Mouse (Mus musculus) midbrain, embryonic 11.5 days (tissue): ENCODE results near the gene Il12b. TPM values are rescaled to one million over a fixed set of nuclear protein-coding genes. Genes with fewer than 3 reads are reported as not detected.

ENCODE experiments used
- ATAC-seq: fragments of 200-750 bp; cut with Nextera tagmentation; 2 replicates; pipeline ENCODE4 v1.8.0; 2017; ENCODE audit warnings: moderate TSS enrichment, moderate library complexity; ENCODE audit not compliant: low FRiP score
- DNase-seq: peaks from one replicate; pipeline ENCODE4 v3.0.0; 2015; ENCODE audit warnings: low spot score; ENCODE audit errors: missing footprints
- H3K27ac ChIP-seq: fragments of 300-500 bp; sonication (generic); 2 replicates; pipeline ENCODE4 v1.5.1; 2014; ENCODE audit warnings: low read depth, low read length
- H3K27me3 ChIP-seq: fragments of 300-500 bp; sonication (generic); 2 replicates; pipeline ENCODE4 v1.6.1; 2014; ENCODE audit warnings: mild to moderate bottlenecking, low read length, moderate library complexity, mixed read lengths; ENCODE audit not compliant: control insufficient read depth, insufficient read depth
- H3K36me3 ChIP-seq: fragments of 300-500 bp; sonication (generic); 2 replicates; pipeline ENCODE4 v1.6.1; 2014; ENCODE audit warnings: mild to moderate bottlenecking, low read length, moderate library complexity, mixed read lengths; ENCODE audit not compliant: control insufficient read depth, insufficient read depth
- H3K4me1 ChIP-seq: fragments of 300-500 bp; sonication (generic); 2 replicates; pipeline ENCODE4 v1.6.1; 2014; ENCODE audit warnings: low read length; ENCODE audit not compliant: control insufficient read depth, insufficient read depth
- H3K4me2 ChIP-seq: fragments of 300-500 bp; sonication (generic); 2 replicates; pipeline ENCODE4 v1.6.1; 2014; ENCODE audit warnings: mild to moderate bottlenecking, moderate library complexity
- H3K4me3 ChIP-seq: fragments of 300-500 bp; sonication (generic); 2 replicates; pipeline ENCODE4 v1.5.1; 2014; ENCODE audit warnings: low read depth, low read length
- H3K9ac ChIP-seq: fragments of 300-500 bp; sonication (generic); 2 replicates; pipeline ENCODE4 v1.6.1; 2014; ENCODE audit warnings: low read length
- H3K9me3 ChIP-seq: fragments of 300-500 bp; sonication (generic); 2 replicates; pipeline ENCODE4 v1.6.1; 2016; ENCODE audit warnings: low read length; ENCODE audit not compliant: control insufficient read depth
- WGBS: fragments of 180-500 bp; shearing (Covaris S2); extraction: QIAGEN DNeasy Blood & Tissue Kit; methylation state at CpG from one replicate; pipeline ENCODE4 v1.1.7; 2014; 5-methylcytosine and 5-hydroxymethylcytosine counted together
- polyA plus RNA-seq: library from polyadenylated mRNA; unstranded; fragments of >200 nt; fragmentation: Nextera tagmentation; extraction: Ambion mirVana; gene quantifications from 2 replicates; pipeline ENCODE4 v1.2.1, GENCODE M21; 2014

The Il12b gene
- polyA plus RNA-seq, result not detected in 2 replicates

DNA sequence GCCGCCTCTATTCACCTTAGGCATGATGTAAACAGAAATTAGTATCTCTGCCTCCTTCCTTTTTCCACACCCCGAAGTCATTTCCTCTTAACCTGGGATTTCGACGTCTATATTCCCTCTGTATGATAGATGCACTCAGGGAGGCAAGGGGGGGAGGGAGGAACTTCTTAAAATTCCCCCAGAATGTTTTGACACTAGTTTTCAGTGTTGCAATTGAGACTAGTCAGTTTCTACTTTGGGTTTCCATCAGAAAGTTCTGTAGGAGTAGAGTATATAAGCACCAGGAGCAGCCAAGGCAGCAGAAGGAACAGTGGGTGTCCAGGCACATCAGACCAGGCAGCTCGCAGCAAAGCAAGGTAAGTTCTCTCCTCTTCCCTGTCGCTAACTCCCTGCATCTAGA lies at the start of gene Il12b:
Gene Il12b, plus strand, starts transcription at position 301 of the 400 bp plus-strand sequence.
- Histone ChIP-seq H3K9me3 (no peaks in the 10 kb centered on the region), H3K36me3 (no peaks in the 10 kb centered on the region), H3K27me3 (peaks cover 5% of the 10 kb centered on the region; the same call in 1 of the 2 replicates), H3K4me1 (no peaks in the 10 kb centered on the region), H3K27ac (no peak within 1 kb of the TSS), H3K4me2 (peak within 1 kb of the TSS; percentile 65), H3K4me3 (peak within 1 kb of the TSS; percentile 28; the same call in 1 of the 2 replicates), H3K9ac (peak within 1 kb of the TSS; percentile 62)
- ATAC-seq, result no peak
- no peak for DNase-seq
- 75% methylated on average over 6 of the region's 6 CpGs for WGBS

DNA sequence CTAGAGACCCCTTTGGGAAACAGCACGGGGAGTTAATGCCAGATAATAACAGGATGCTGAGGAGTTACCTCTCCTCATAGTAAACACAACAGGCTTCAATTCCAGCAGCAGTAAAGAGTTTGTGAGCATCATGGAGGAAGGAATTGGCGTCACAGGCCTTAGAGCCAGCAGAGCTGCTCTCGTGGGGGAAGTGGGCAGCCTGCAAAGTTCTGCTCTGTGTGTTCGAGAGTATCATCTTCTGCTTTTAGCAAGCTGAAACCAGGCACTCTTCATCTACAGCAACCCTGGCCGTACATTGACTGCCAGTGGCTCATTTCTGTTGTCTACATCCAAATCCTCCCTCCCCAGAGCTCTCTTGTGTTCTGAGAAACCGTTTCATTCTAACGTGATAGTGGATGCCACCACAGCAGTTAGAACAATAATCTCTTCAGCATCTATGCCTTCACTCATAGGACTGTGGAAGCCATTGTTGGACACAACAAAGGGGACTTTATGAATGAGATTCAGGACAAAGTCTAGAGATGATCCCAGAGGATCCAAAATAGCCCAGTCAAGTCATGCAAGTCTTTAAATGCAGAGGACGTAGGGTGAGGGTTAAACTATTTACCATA lies 44.9 kb upstream of the Il12b start:
- Histone ChIP-seq H3K4me2 (no peak overlapping the region), H3K36me3 (no peaks in the 10 kb centered on the region), H3K4me3 (no peak overlapping the region), H3K4me1 (no peaks in the 10 kb centered on the region), H3K9ac (no peak overlapping the region), H3K9me3 (no peaks in the 10 kb centered on the region), H3K27ac (no peak overlapping the region), H3K27me3 (no peaks in the 10 kb centered on the region)
- DNase-seq (no peak), ATAC-seq (no peak)
- whole genome bisulfite sequencing, result 79% methylated on average over 8 of the region's 8 CpGs

DNA sequence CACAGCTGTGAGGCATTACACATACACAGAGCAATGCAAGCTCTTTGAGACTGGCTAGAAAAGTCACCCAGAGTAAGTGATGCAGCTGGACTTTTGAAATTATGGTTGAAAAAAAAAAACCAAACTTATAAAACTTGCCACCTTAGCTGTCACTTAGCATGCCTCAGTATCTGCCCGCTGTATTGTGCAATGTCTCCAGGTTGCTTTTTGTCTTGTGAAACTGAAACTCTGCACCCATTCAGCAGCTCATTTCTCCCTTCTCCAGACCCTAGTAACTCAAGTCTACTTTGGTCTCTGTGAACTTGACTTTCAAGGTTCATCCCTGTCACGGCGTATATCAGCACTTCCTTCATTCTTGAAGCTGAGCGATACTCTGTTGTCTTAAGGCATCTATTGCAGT lies 43.7 kb upstream of the Il12b start:
- Histone ChIP-seq H3K4me3 (no peak overlapping the region), H3K27me3 (no peaks in the 10 kb centered on the region), H3K9ac (no peak overlapping the region), H3K4me1 (no peaks in the 10 kb centered on the region), H3K9me3 (no peaks in the 10 kb centered on the region), H3K4me2 (no peak overlapping the region), H3K36me3 (no peaks in the 10 kb centered on the region), H3K27ac (no peak overlapping the region)
- ATAC-seq, result no peak
- WGBS, result 94% methylated on average over 4 of the region's 4 CpGs
- no peak for DNase-seq

DNA sequence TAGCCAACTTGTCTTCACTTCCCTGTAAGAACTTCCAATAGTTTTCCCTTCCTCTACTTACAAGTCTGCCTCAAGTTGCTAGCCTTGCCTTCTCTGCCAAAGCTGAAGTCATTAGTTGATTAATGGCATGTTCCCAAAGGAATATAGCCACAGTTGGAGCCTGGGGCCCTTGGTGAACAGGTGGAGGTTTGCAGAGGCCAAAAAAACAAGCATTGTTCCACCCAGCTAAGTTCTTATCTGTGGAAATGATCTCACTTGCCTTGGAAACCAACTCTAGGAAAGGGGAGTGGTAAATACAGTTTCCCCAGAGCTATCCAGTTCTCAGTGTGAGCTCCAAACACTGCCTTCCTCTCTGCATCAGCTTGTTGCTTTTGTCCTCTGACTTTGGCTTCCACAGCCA lies 35.3 kb upstream of the Il12b start:
- Histone ChIP-seq H3K9me3 (no peaks in the 10 kb centered on the region), H3K36me3 (no peaks in the 10 kb centered on the region), H3K4me3 (no peak overlapping the region), H3K9ac (no peak overlapping the region), H3K27ac (no peak overlapping the region), H3K4me2 (no peak overlapping the region), H3K27me3 (no peaks in the 10 kb centered on the region), H3K4me1 (no peaks in the 10 kb centered on the region)
- ATAC-seq (no peak), DNase-seq (no peak)

DNA sequence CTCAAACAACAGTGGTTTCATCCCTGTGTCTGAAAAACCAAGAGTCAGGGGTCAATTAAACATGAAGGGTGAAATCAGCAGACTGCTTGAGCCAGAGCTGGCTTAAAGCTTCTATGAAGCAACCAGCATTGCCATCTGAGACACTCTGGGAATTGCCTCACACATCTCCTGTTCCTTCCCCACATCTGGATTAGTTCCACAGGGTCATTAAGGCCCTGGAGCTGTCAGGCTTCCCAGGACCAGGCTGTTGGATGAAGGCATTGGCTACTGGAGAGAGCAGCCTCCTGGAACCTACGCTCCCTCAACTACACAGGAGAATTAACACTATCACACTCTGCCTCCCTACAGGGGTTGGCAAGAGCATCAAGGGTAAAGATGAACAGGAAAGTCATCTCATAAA lies 32.2 kb upstream of the Il12b start:
- H3K4me3 ChIP-seq, result no peak overlapping the region
- no peaks in the 10 kb centered on the region for H3K36me3 ChIP-seq
- H3K27ac ChIP-seq, result no peak overlapping the region
- H3K9ac ChIP-seq, result no peak overlapping the region
- no peaks in the 10 kb centered on the region for H3K27me3 ChIP-seq
- 89% methylated on average over 1 of the region's 1 CpGs for WGBS
- no peak overlapping the region for H3K4me2 ChIP-seq
- no peaks in the 10 kb centered on the region for H3K9me3 ChIP-seq
- DNase-seq, result no peak
- no peak for ATAC-seq
- no peaks in the 10 kb centered on the region for H3K4me1 ChIP-seq

DNA sequence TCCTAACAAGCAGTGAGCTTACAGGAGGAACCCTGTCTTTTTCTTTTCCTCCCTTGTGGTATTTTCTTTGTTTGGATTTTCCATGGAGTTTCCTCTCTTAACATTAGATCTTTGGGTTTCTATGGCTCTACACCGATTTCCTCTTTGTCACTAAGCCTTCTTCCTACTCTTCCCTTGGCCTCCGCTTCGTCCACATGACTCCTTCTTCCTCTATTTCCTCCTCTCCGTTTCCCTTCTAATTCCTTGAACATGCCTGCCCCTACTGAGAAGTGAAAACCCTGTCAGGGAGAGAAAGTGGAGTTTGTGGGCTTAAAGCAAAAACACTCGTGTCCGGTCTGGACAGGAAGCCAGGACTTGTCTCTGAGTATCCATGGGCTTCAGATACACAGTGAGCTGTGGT lies 27.0 kb upstream of the Il12b start:
- H3K27ac ChIP-seq, result no peak overlapping the region
- no peaks in the 10 kb centered on the region for H3K27me3 ChIP-seq
- no peaks in the 10 kb centered on the region for H3K4me1 ChIP-seq
- no peak overlapping the region for H3K4me2 ChIP-seq
- H3K4me3 ChIP-seq, result no peak overlapping the region
- no peak for DNase-seq
- no peaks in the 10 kb centered on the region for H3K36me3 ChIP-seq
- no peak overlapping the region for H3K9ac ChIP-seq
- H3K9me3 ChIP-seq, result no peaks in the 10 kb centered on the region
- 86% methylated on average over 6 of the region's 6 CpGs for WGBS
- ATAC-seq, result no peak

DNA sequence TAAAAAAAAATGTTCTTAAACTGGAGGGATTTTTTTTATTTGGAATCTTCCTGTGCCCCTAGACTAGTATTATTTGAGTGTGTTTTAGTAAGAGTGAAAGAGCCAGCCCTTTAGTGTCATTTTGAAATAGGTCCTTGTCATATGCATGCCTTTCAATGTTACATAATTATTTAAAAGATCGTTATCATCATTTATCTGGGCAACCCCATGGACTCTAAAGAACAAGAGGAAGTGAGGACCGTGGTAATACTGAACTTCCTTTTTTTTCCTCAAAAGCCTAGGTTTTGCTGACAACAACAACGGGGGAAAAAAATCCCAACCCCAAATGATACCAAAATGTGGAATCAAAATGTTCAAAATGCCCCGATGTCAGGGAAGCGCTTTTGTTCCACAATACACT lies 22.0 kb upstream of the Il12b start:
- Histone ChIP-seq H3K27ac (no peak overlapping the region), H3K9me3 (no peaks in the 10 kb centered on the region), H3K9ac (no peak overlapping the region), H3K36me3 (no peaks in the 10 kb centered on the region), H3K4me1 (no peaks in the 10 kb centered on the region), H3K27me3 (no peaks in the 10 kb centered on the region), H3K4me3 (no peak overlapping the region), H3K4me2 (no peak overlapping the region)
- DNase-seq (no peak), ATAC-seq (no peak)
- 86% methylated on average over 5 of the region's 5 CpGs for WGBS

DNA sequence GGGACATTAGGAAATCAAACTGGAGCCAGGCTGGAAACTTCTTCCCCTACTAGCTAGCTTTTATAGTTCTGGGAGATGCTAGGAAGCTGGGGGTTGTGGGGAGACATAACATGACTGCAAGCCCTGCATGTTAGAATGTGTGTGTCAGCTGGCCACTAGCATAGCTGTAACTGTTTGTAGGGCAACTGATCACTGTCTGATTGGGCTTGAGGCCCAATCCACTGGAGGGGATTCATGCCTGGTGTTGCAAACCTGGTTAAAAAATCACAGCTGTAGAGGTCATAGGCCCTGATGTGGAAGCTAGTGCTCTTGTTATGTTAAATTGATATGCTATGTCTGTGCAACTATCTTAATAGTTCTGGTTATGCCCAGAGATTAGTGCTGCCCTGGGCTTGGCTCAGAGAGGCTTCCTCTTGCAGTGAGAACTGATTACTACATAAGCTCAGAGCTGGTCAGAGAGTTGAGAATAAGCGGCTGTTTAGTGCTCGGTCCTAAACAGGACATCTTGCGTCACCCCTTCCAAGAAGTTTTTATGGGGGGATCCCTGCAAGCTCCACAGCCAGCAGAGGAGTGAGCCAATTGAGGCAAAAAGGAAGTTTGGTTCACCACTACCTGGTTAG lies 19.3 kb upstream of the Il12b start:
- H3K4me1 ChIP-seq, result no peaks in the 10 kb centered on the region
- ATAC-seq (no peak), DNase-seq (no peak)
- no peaks in the 10 kb centered on the region for H3K27me3 ChIP-seq
- WGBS, result 97% methylated on average over 3 of the region's 3 CpGs
- no peak overlapping the region for H3K4me2 ChIP-seq
- no peak overlapping the region for H3K27ac ChIP-seq
- no peaks in the 10 kb centered on the region for H3K36me3 ChIP-seq
- no peak overlapping the region for H3K9ac ChIP-seq
- H3K9me3 ChIP-seq, result no peaks in the 10 kb centered on the region
- no peak overlapping the region for H3K4me3 ChIP-seq

DNA sequence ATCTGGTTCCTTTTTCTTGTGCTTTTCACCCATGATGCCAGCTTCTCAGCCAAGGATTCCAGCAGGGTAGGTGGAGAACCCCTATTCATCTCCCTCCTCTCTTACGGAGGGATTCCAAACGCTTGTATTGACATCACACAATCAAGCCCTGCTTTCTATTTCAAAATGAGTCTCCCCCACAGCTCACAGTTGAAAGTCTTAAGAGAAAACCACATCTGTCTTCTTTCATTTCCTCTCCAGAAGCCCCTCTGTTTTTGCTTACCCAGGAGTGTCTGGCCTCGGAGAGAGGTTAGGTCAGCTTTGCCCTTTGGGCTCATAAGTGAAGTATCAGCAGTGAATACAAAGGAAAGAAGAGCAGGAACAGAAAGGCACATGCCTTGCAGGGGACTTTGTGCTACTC lies 17.7 kb upstream of the Il12b start:
- H3K36me3 ChIP-seq, result no peaks in the 10 kb centered on the region
- no peak overlapping the region for H3K27ac ChIP-seq
- no peaks in the 10 kb centered on the region for H3K27me3 ChIP-seq
- no peaks in the 10 kb centered on the region for H3K9me3 ChIP-seq
- no peak for ATAC-seq
- H3K4me3 ChIP-seq, result no peak overlapping the region
- WGBS, result 40% methylated on average over 3 of the region's 3 CpGs
- DNase-seq, result no peak
- H3K4me2 ChIP-seq, result no peak overlapping the region
- no peak overlapping the region for H3K9ac ChIP-seq
- H3K4me1 ChIP-seq, result no peaks in the 10 kb centered on the region
